Mouse (Mus musculus) hindbrain, embryonic 16.5 days (tissue): Measurements from ENCODE around the gene Prkd2. TPM values are rescaled to one million over a fixed set of nuclear protein-coding genes. Genes with fewer than 3 reads are reported as not detected.

ENCODE experiments used
- ATAC-seq: fragments of 200-750 bp; cut with Nextera tagmentation; 2 replicates; pipeline ENCODE4 v1.8.0; 2017; ENCODE audit warnings: moderate TSS enrichment, moderate library complexity
- H3K27ac ChIP-seq: fragments of 300-500 bp; sonication (generic); 2 replicates; pipeline ENCODE4 v1.5.1; 2014; ENCODE audit warnings: low read depth, mild to moderate bottlenecking, control low read depth, low read length, moderate library complexity
- H3K27me3 ChIP-seq: fragments of 300-500 bp; sonication (generic); replicated peaks from 2 replicates; pipeline ENCODE4 v1.6.1; 2014; ENCODE audit warnings: low read length; ENCODE audit not compliant: control insufficient read depth, insufficient read depth
- H3K36me3 ChIP-seq: fragments of 300-500 bp; sonication (generic); 2 replicates; pipeline ENCODE4 v1.6.1; 2014; ENCODE audit warnings: mild to moderate bottlenecking, low read length, moderate library complexity, mixed read lengths; ENCODE audit not compliant: control insufficient read depth, insufficient read depth
- H3K4me1 ChIP-seq: fragments of 300-500 bp; sonication (generic); 2 replicates; pipeline ENCODE4 v1.6.1; 2014; ENCODE audit warnings: low read depth, low read length; ENCODE audit not compliant: control insufficient read depth, insufficient read depth
- H3K4me2 ChIP-seq: fragments of 300-500 bp; sonication (generic); 2 replicates; pipeline ENCODE4 v1.6.1; 2014; ENCODE audit warnings: mild to moderate bottlenecking, low read length, control low read depth, moderate library complexity
- H3K4me3 ChIP-seq: fragments of 300-500 bp; sonication (generic); 2 replicates; pipeline ENCODE4 v1.5.1; 2014; ENCODE audit warnings: mild to moderate bottlenecking, low read length, control low read depth, moderate library complexity
- H3K9ac ChIP-seq: fragments of 300-500 bp; sonication (generic); 2 replicates; pipeline ENCODE4 v1.6.1; 2014; ENCODE audit warnings: low read depth, mild to moderate bottlenecking, control low read depth, low read length, moderate library complexity
- H3K9me3 ChIP-seq: fragments of 300-500 bp; sonication (generic); 2 replicates; pipeline ENCODE4 v1.6.1; 2014; ENCODE audit warnings: mild to moderate bottlenecking, low read length, moderate library complexity; ENCODE audit not compliant: control insufficient read depth
- WGBS: fragments of 180-500 bp; shearing (Covaris S2); extraction: QIAGEN DNeasy Blood & Tissue Kit; methylation state at CpG from one replicate; pipeline ENCODE4 v1.1.7; 2014; 5-methylcytosine and 5-hydroxymethylcytosine counted together
- polyA plus RNA-seq: library from polyadenylated mRNA; unstranded; fragments of >200 nt; fragmentation: Nextera tagmentation; extraction: Ambion mirVana; gene quantifications from 2 replicates; pipeline ENCODE4 v1.2.1, GENCODE M21; 2015

The Prkd2 gene
- polyA plus RNA-seq, 1 experiment from 2014 or later, result 5.2 TPM

DNA sequence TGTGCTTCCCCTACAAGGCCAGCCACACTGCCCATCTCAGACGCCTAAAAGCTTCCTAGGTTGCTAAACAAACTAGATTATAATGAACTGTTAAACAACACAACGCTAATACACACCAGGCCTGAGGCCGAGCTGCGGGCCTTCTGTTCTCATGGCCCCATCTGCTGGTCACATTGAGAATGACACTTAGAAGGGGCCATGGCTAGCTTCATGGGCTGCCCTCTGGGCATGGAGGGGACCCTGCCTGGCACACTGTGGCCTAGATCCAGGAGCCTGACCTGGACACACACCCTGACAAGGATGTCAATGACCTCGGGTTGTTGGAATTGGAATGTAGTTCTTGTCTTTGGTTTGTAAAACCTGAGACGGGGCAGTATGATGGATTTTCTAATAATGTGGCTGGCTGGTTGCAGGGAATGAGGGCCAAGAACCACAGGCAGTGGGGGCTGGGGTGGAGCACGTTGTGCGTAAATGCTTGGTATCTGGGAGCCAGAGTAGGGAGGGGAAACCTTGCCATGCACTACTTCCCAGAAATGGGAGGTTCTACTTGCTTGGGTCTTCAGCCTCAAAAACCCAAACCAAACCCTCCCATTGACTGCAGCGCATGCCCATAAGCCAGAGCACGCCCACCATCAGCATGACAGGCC lies 71.2 kb downstream of the Prkd2 start:
- peak; percentile 58 for ATAC-seq
- H3K4me1 ChIP-seq, result peaks cover 12% of the 10 kb centered on the region
- WGBS, result 31% methylated on average over 10 of the region's 10 CpGs
- no peak overlapping the region for H3K4me2 ChIP-seq
- H3K4me3 ChIP-seq, result no peak overlapping the region
- no peak overlapping the region for H3K9ac ChIP-seq
- peaks cover 40% of the 10 kb centered on the region for H3K36me3 ChIP-seq
- peak overlapping the region; percentile 1; the same call in 1 of the 2 replicates for H3K27ac ChIP-seq
- no peaks in the 10 kb centered on the region for H3K27me3 ChIP-seq
- no peaks in the 10 kb centered on the region for H3K9me3 ChIP-seq

DNA sequence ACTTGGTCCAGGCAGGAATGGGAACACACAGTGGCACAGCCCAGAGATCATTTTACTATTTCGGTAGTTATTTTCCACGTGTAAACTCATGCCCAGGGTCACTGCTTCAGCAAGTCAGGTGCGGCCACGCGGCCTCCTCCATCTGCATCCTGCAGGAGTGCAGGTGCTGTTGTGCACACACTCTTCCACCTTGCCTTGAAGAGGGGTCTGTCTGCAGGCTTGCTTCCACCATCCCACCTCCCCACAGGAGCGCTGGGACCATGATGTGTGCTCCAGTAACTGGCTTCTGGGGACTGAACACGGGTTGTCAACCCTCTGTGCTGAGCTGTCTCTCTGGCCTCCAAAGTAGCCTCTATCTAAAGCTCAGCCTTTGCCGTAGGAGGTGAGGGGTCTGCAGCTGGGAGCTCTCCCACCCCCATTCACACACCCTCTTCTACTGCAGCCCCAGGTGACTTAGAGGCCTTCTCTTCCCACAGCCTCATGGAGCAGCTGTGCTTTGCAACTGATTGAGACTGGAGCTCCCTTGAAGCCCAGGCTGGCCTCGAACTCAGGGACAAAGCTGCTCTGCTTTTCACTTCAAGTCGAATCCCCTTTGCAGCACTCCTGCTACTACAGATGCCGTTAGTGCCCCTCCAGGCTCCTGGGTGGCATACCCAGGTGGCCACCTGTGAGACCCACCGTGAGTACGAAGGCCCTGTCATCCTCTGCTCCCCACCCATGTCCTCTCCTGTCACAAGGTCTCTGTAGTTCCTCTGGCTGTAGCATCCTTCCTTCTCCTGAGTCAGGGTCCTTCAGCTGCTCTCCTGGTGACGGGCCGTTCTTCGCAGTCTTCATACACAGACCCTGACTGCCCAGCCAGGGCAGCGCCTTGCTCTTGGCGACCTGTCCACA lies 72.0 kb downstream of the Prkd2 start:
- Histone ChIP-seq H3K36me3 (peaks cover 40% of the 10 kb centered on the region), H3K4me1 (peaks cover 19% of the 10 kb centered on the region), H3K4me2 (no peak overlapping the region), H3K9ac (no peak overlapping the region), H3K4me3 (no peak overlapping the region), H3K9me3 (no peaks in the 10 kb centered on the region), H3K27me3 (no peaks in the 10 kb centered on the region), H3K27ac (peak overlapping the region; percentile 1; the same call in 1 of the 2 replicates)
- WGBS, result 83% methylated on average over 18 of the region's 18 CpGs
- ATAC-seq, result 0 out of 2 replicates have a peak, but pooled peaks have one; percentile 2

DNA sequence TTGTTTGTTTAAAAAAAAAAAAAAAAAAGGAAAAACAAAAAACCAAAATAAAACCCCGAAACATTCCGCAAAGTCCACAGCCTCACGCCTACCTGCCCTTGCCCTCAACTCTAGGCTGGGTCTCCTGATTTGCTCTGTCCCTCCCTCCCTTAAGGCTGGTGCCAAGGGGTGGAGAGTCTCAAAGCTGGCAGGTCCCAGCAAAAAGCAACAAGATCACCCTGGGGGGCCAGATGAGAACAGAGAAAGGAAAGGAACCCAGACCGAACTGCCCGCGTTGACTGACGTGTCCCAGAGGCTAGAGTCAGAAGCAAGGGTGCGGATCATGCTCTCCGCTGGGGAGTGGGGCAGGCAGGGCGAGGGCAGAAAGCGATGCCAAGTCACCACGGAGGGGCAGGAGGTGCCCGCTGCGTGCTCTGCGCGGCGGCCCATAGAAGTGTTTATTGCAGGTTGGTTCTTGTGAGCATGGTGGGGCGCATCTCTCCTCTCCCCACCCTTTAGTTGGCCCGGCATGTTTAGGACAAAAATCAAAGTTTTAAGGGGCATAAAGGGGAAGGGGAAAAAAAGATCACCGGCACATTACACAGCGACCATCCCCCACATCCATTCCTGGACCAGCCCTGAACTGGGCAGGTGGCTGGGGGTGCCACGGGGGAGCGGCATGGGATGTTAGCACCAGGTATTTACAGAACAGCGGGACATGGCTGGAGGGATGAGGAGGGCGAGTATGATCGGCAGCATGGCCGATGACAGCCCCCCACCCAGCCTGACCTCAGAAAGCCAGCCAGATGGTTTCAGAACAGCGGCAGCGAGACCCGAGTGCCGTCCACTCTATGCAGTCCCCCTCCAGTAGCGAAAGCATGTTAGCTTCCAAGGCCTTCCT lies 73.0 kb downstream of the Prkd2 start:
- H3K4me2 ChIP-seq, result no peak overlapping the region
- H3K4me1 ChIP-seq, result peaks cover 28% of the 10 kb centered on the region
- no peak overlapping the region for H3K4me3 ChIP-seq
- peaks cover 40% of the 10 kb centered on the region for H3K36me3 ChIP-seq
- WGBS, result 85% methylated on average over 28 of the region's 32 CpGs
- no peak overlapping the region for H3K27ac ChIP-seq
- no peak for ATAC-seq
- no peaks in the 10 kb centered on the region for H3K27me3 ChIP-seq
- no peak overlapping the region for H3K9ac ChIP-seq
- no peaks in the 10 kb centered on the region for H3K9me3 ChIP-seq

DNA sequence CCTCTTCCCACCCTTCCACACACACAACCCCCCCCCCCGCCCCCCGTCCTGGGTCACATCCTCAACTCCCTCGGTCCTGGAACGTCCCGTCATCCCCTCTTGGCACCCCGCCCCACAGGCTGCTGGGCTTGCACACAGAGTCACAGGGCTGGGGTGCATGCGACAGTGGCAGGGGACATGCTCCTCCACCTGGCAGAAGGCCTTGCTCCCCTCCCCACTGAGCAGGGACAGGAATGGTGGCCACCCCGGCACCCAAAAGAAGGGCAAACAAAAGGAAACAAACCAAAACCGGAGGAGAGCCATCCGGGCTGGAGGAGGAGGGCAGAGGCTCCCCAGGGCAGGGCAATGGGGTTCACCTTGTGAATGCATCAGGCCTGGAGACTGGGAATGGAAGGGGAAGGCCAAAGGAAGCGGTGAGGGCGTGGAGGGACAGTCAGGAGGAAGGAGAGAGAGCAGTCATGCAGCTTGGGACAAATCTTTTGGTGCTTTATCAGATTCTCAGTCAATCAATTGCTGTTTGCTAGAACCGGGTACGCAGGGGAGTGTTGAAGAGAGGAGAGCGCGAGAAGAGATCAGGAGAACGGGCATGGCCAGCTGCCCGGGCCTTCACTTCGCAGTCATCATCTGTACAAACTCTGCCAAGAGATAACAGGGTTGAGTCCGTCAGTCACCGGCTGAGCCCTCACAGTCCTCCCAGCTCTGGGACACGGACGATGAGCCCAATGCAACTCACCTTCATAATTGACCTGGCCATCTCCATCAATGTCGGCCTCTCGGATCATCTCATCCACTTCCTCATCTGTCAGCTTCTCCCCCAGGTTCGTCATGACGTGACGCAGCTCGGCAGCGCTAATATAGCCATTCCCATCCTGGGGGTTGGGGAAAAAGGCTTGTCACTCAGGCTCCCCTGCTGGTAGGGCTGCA lies 73.9 kb downstream of the Prkd2 start:
- H3K9ac ChIP-seq, result no peak overlapping the region
- no peaks in the 10 kb centered on the region for H3K27me3 ChIP-seq
- H3K4me2 ChIP-seq, result no peak overlapping the region
- ATAC-seq, result no peak
- H3K4me1 ChIP-seq, result peaks cover 37% of the 10 kb centered on the region
- peaks cover 40% of the 10 kb centered on the region for H3K36me3 ChIP-seq
- H3K4me3 ChIP-seq, result no peak overlapping the region
- H3K27ac ChIP-seq, result no peak overlapping the region
- WGBS, result 76% methylated on average over 30 of the region's 30 CpGs
- no peaks in the 10 kb centered on the region for H3K9me3 ChIP-seq

DNA sequence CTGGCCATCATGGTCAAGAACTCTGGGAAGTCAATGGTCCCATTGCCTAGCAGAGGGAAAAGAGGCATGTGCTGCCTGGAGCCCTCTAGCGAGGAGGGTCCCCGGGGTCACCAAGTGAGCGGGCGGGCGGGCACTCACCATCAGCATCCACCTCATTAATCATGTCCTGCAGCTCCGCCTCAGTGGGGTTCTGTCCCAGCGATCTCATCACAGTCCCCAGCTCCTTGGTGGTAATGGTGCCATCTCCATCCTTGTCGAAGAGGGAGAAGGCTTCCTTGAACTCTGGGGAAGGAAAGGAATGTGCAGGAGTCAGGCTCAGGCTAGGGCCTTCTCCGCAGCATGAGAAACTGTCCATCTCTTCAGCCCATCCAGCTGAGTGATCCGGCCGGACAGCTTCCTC lies 74.7 kb downstream of the Prkd2 start:
- ATAC-seq, result no peak
- Histone ChIP-seq H3K4me1 (peaks cover 46% of the 10 kb centered on the region), H3K36me3 (peaks cover 40% of the 10 kb centered on the region)

DNA sequence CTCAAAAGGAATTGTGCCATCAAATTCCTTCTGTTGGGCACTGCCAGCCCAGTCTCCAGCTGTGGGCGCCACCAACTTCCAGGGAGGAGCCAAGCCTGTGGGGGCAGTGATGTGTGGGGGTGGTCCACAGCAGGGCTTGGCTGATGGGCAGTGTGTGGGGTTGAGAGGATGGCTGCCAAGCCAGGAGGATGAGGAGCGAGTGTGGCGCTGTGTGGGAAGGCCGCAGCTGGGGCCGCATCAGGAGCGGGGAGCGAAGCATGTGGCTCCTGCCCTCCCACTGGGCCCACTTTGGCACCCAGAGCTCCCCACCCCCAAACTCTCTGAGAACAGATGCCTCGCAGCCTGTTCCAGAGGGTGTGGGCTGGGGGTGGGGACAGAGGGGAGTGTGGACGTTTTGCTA lies 75.3 kb downstream of the Prkd2 start:
- Histone ChIP-seq H3K27ac (peak overlapping the region; percentile 7; the same call in 1 of the 2 replicates), H3K4me3 (no peak overlapping the region), H3K9ac (peak overlapping the region; percentile 28; the same call in 1 of the 2 replicates), H3K4me1 (peaks cover 47% of the 10 kb centered on the region), H3K9me3 (no peaks in the 10 kb centered on the region), H3K36me3 (peaks cover 40% of the 10 kb centered on the region), H3K27me3 (no peaks in the 10 kb centered on the region), H3K4me2 (no peak overlapping the region)
- no peak for ATAC-seq
- WGBS, result 43% methylated on average over 9 of the region's 9 CpGs

More for the DNA sequence above, 74.7 kb downstream of the Prkd2 start:
- WGBS, result 71% methylated on average over 11 of the region's 11 CpGs
- no peaks in the 10 kb centered on the region for H3K27me3 ChIP-seq
- no peak overlapping the region for H3K4me2 ChIP-seq
- no peaks in the 10 kb centered on the region for H3K9me3 ChIP-seq
- H3K27ac ChIP-seq, result no peak overlapping the region; the same call in 1 of the 2 replicates
- H3K4me3 ChIP-seq, result no peak overlapping the region
- no peak overlapping the region; the same call in 1 of the 2 replicates for H3K9ac ChIP-seq

DNA sequence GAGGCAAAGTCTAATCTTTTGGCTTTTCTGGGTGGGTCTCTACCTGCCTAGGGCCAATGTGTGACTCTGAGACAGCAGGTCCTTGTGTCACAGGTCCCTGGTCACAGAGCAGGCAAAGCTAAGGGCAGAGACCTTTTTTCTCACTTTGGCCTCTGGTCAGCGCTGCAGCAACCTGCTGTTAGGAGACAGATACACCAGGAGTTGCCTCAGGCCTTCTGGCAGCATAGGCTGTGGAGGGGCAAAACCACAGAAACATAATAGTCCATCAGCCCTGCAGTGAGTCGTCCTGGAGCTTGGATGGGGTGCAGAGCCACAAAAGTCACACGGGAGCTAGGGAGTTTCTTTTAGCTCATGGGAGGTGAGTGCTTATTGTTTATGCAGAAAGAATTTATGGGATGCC lies 76.0 kb downstream of the Prkd2 start:
- peaks cover 40% of the 10 kb centered on the region for H3K36me3 ChIP-seq
- 69% methylated on average over 3 of the region's 3 CpGs for WGBS
- H3K27me3 ChIP-seq, result no peaks in the 10 kb centered on the region
- H3K4me1 ChIP-seq, result peaks cover 47% of the 10 kb centered on the region
- no peak for ATAC-seq
- no peak overlapping the region for H3K4me2 ChIP-seq
- no peak overlapping the region for H3K9ac ChIP-seq
- H3K4me3 ChIP-seq, result no peak overlapping the region
- H3K27ac ChIP-seq, result peak overlapping the region; percentile 32; the same call in 1 of the 2 replicates
- H3K9me3 ChIP-seq, result no peaks in the 10 kb centered on the region
